Mouse (Mus musculus) cortical plate, adult 2 months (tissue): Measurements from ENCODE around the gene Tbl1xr1.

Source experiments
- CTCF ChIP-seq: fragments of 200-500 bp; IDR thresholded peaks from 2 replicates; pipeline ENCODE4 v1.5.1; 2011; ENCODE audit warnings: mild to moderate bottlenecking, control low read depth, low read length; ENCODE audit not compliant: insufficient read depth; ENCODE audit errors: extremely low read depth
- POLR2A ChIP-seq: fragments of 200-500 bp; IDR thresholded peaks from 2 replicates; pipeline ENCODE4 v1.6.1; 2011; ENCODE audit warnings: mild to moderate bottlenecking, low read length, control low read depth; ENCODE audit not compliant: insufficient read depth; ENCODE audit errors: extremely low read depth

DNA sequence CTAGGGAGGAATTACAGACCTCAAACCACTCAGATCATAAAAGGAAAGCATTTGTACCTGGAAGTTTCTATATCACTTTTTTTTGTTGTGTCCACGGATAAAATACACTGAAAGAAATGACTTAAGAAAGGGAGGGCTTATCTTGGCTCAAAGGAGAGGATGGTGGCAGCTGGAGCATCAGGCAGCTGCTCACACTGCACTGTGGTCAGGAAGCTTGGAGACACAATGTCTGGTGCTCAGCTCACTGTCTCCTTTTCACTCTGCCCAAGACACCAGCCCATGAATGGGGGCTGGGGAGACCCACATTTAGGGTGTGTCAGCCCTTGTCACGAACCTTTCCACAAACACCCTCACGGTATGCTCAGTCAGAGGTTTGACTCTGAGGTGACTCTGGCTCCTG is 154.2 kb downstream of the Tbl1xr1 start:
- TF ChIP-seq POLR2A = no peak
- TF ChIP-seq CTCF = no peak
